Mouse (Mus musculus) myocyte (in vitro differentiated cells): ENCODE results near the gene Selenow.

Experiments
- E2F4 ChIP-seq: IDR thresholded peaks from one replicate; pipeline ENCODE4 v1.6.1; 2011; ENCODE audit warnings: mild to moderate bottlenecking, control low read depth, moderate library complexity; ENCODE audit not compliant: insufficient read depth
- POLR2A ChIP-seq: IDR thresholded peaks from one replicate; pipeline ENCODE4 v1.6.1; 2011; ENCODE audit warnings: low read depth, mild to moderate bottlenecking, control low read depth, moderate library complexity; ENCODE audit not compliant: insufficient read length
- POLR2AphosphoS2 ChIP-seq: IDR thresholded peaks from one replicate; pipeline ENCODE4 v1.6.1; 2011; ENCODE audit warnings: low read depth, control low read depth; ENCODE audit not compliant: insufficient read length
- SRF ChIP-seq: IDR thresholded peaks from one replicate; pipeline ENCODE4 v1.6.1; 2011; ENCODE audit warnings: low read depth; ENCODE audit not compliant: control insufficient read depth, insufficient read length
- TCF12 ChIP-seq: IDR thresholded peaks from one replicate; pipeline ENCODE4 v1.6.1; 2011; ENCODE audit warnings: mild to moderate bottlenecking, control low read depth; ENCODE audit not compliant: poor library complexity, insufficient read depth, severe bottlenecking
- TCF3 ChIP-seq: IDR thresholded peaks from one replicate; pipeline ENCODE4 v1.6.1; 2011; ENCODE audit warnings: low read depth, control low read depth; ENCODE audit not compliant: insufficient read length
- USF1 ChIP-seq: IDR thresholded peaks from one replicate; pipeline ENCODE4 v1.6.1; 2011; ENCODE audit warnings: low read depth, mild to moderate bottlenecking, control low read depth, moderate library complexity

DNA sequence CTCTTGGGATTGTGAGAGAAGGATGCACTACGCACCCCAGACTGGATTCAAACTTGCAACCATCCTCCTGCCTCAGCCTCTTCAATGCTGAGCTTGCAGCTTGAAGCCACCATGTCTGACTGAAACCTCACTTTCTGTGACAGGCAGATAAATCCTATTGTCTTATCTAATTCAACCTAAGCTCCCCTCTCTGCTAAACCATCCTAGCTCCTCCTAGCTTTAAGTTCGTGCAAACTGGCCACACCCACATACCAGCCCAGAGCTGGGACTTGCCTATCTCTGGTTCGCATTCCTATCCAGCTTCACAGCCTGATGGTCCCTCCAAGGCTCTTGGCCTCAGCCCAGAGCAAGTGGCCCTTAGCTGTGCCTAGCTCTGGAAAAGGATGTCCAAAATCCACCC lies 30.2 kb upstream of the Selenow start:
- TF ChIP-seq TCF12, result no peak
- no peak for TF ChIP-seq USF1
- no peak for TF ChIP-seq POLR2A
- no peak for TF ChIP-seq SRF
- no peak for TF ChIP-seq POLR2AphosphoS2
- TF ChIP-seq TCF3, result no peak
- TF ChIP-seq E2F4, result no peak
